Mouse (Mus musculus): ENCODE data around the gene Rapgef4.

DNA sequence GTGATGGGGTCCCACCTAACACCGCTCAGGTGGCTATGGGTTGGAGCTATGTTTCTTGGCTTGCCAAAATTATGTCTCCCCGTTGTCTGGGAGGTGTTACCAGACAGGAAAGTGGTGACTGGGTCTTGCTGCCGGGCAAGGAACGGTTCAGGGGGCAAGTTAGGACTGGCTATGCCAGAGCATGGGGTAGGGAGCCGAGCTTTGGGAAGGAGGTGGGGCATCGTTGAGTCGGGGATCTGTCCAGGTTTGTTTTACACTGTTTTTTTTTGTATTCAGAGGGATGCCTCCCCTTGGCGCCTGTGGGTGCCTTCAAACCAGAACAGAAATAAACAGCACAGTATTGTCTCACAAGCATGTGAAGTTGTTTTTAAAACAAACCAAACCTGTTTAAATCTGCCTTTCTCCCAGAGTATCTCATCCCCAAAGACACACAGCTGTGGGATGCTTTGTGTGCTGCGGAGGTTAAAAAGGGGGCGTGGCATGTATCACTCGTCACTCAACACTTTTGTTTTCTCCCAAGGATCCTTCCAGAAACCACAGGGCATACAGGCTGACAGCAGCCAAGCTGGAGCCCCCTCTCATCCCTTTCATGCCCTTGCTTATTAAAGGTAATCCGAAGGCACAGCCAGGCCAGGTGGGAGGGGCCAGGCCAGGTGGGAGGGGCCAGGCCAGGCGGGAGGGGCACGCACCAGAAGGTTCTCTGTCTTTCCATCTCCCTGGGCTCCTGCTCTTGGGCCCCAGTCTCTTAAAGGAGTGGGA lies 260.9 kb downstream of the Rapgef4 start:
- no peak for TF ChIP-seq EP300 (optimal IDR thresholded peaks at IDR 0.05)
- no peak for TF ChIP-seq CTCF (IDR thresholded peaks at IDR 0.05; ENCODE audit: low read depth)

Data from stomach, postnatal 0 days (tissue).